Mouse (Mus musculus): Measurements from ENCODE around the gene Isg15. TPM values are rescaled to one million over a fixed set of nuclear protein-coding genes. Genes with fewer than 3 reads are reported as not detected.

The Isg15 gene
- total RNA-seq, 1 experiment: 0.67 TPM

GRCm38 (mm10) chr4:156194346-156194745 lies 6.3 kb downstream of the Isg15 start:
- DNase-seq (ENCODE audit: low read depth, low spot score): no peak
- H3K4me1 ChIP-seq (ENCODE audit: control insufficient read depth in 2 of 2, insufficient read depth in 2 of 2, low read length in 2 of 2, poor library complexity in 1 of 2): peaks cover 22 to 58% of the 10 kb centered on the region in 2 experiments; a peak in 3 of 4 replicates
- no peak overlapping the region for H3K27ac ChIP-seq (ENCODE audit: insufficient read depth, low read depth, low read length, poor library complexity, severe bottlenecking)
- in situ Hi-C loops (cut with MboI; ENCODE audit: low sequenced_read_pairs in 2 of 2, unreplicated experiment in 2 of 2): no loop called here
- no peaks in the 10 kb centered on the region for H3K9me3 ChIP-seq (ENCODE audit: control insufficient read depth, insufficient read depth, low read depth, low read length)
- H3K4me3 ChIP-seq (ENCODE audit: insufficient read depth in 1 of 2, low read depth in 1 of 2, low read length in 2 of 2, poor library complexity in 1 of 2, severe bottlenecking in 1 of 2): no peak overlapping the region
- no peak for TF ChIP-seq ZC3H11A (IDR thresholded peaks at IDR 0.05; ENCODE audit: borderline replicate concordance, low read depth, low read length)
- no peak for TF ChIP-seq MAFK (IDR thresholded peaks at IDR 0.05; ENCODE audit: insufficient read depth, low read depth, low read length)
- TF ChIP-seq CHD2 (IDR thresholded peaks at IDR 0.05; ENCODE audit: low read depth, low read length): no peak
- TF ChIP-seq ZNF384 (IDR thresholded peaks at IDR 0.05; ENCODE audit: low read depth, low read length): no peak
- no peak for TF ChIP-seq HCFC1 (IDR thresholded peaks at IDR 0.05; ENCODE audit: borderline replicate concordance, insufficient read depth, low read length)
- H3K36me3 ChIP-seq (ENCODE audit: control insufficient read depth, insufficient read depth, low read length, poor library complexity, severe bottlenecking): peaks cover 35% of the 10 kb centered on the region
- H3K9ac ChIP-seq (ENCODE audit: insufficient read depth, low read depth, low read length, poor library complexity, severe bottlenecking): no peak overlapping the region

GRCm38 (mm10) chr4:156193906-156194305 lies 6.7 kb downstream of the Isg15 start:
- Histone ChIP-seq H3K36me3 (ENCODE audit: control insufficient read depth, insufficient read depth, low read length, poor library complexity, severe bottlenecking) (peaks cover 35% of the 10 kb centered on the region), H3K27ac (ENCODE audit: insufficient read depth, low read depth, low read length, poor library complexity, severe bottlenecking) (peak overlapping the region; percentile 97; the same call in 1 of the 2 replicates), H3K4me1 (ENCODE audit: control insufficient read depth in 2 of 2, insufficient read depth in 2 of 2, low read length in 2 of 2, poor library complexity in 1 of 2) (peaks cover 22 to 58% of the 10 kb centered on the region in 2 experiments; a peak in 3 of 4 replicates)

DNA sequence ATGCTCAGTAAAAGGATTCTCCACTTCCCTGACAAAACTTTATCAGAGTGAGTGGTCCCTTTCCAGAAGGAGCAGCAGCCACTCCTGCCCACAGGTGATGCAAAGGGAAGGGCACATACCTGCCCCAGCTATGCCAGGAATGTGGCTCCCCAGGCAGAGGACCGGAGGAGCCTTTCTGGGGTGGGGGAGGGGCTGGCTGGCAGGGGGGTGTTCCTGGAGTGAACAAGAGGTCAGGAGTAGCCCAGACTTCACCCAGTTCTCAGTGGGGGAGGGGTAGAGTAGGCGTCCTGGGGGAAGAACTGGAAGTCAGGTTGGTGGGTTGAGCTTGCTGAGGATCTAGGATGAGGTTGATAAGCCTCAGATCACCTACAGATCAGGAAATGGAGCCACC lies 7.4 kb downstream of the Isg15 start:
- Histone ChIP-seq H3K27ac (ENCODE audit: insufficient read depth, low read depth, low read length, poor library complexity, severe bottlenecking) (peak overlapping the region; percentile 97), H3K4me3 (ENCODE audit: insufficient read depth in 1 of 2, low read depth in 1 of 2, low read length in 2 of 2, poor library complexity in 1 of 2, severe bottlenecking in 1 of 2) (peak overlapping the region in 1 of 2 experiments; percentile 44; a peak in 2 of 4 replicates), H3K4me1 (ENCODE audit: control insufficient read depth in 2 of 2, insufficient read depth in 2 of 2, low read length in 2 of 2, poor library complexity in 1 of 2) (peaks cover 25 to 56% of the 10 kb centered on the region in 2 experiments; a peak in 3 of 4 replicates), H3K9me3 (ENCODE audit: control insufficient read depth, insufficient read depth, low read depth, low read length) (no peaks in the 10 kb centered on the region), H3K36me3 (ENCODE audit: control insufficient read depth, insufficient read depth, low read length, poor library complexity, severe bottlenecking) (peaks cover 35% of the 10 kb centered on the region), H3K9ac (ENCODE audit: insufficient read depth, low read depth, low read length, poor library complexity, severe bottlenecking) (peak overlapping the region; percentile 63; the same call in 1 of the 2 replicates)
- in situ Hi-C loops (cut with MboI; ENCODE audit: low sequenced_read_pairs in 2 of 2, unreplicated experiment in 2 of 2): no loop called here
- no peak for TF ChIP-seq ZNF384 (IDR thresholded peaks at IDR 0.05; ENCODE audit: low read depth, low read length)
- TF ChIP-seq CHD2 (IDR thresholded peaks at IDR 0.05; ENCODE audit: low read depth, low read length): peak; percentile 60; the same call in 1 of the 2 replicates
- TF ChIP-seq HCFC1 (IDR thresholded peaks at IDR 0.05; ENCODE audit: borderline replicate concordance, insufficient read depth, low read length): no peak
- no peak for TF ChIP-seq MAFK (IDR thresholded peaks at IDR 0.05; ENCODE audit: insufficient read depth, low read depth, low read length)
- TF ChIP-seq ZC3H11A (IDR thresholded peaks at IDR 0.05; ENCODE audit: borderline replicate concordance, low read depth, low read length): no peak
- DNase-seq (ENCODE audit: low read depth, low spot score): peak; percentile 77

More at GRCm38 (mm10) chr4:156193906-156194305, 6.7 kb downstream of the Isg15 start:
- Histone ChIP-seq H3K4me3 (ENCODE audit: insufficient read depth in 1 of 2, low read depth in 1 of 2, low read length in 2 of 2, poor library complexity in 1 of 2, severe bottlenecking in 1 of 2) (no peak overlapping the region), H3K9ac (ENCODE audit: insufficient read depth, low read depth, low read length, poor library complexity, severe bottlenecking) (no peak overlapping the region), H3K9me3 (ENCODE audit: control insufficient read depth, insufficient read depth, low read depth, low read length) (no peaks in the 10 kb centered on the region)
- DNase-seq (ENCODE audit: low read depth, low spot score): no peak
- in situ Hi-C loops (cut with MboI; ENCODE audit: low sequenced_read_pairs in 2 of 2, unreplicated experiment in 2 of 2): no loop called here
- TF ChIP-seq CHD2 (IDR thresholded peaks at IDR 0.05; ENCODE audit: low read depth, low read length) (no peak), MAFK (IDR thresholded peaks at IDR 0.05; ENCODE audit: insufficient read depth, low read depth, low read length) (no peak), ZC3H11A (IDR thresholded peaks at IDR 0.05; ENCODE audit: borderline replicate concordance, low read depth, low read length) (no peak), ZNF384 (IDR thresholded peaks at IDR 0.05; ENCODE audit: low read depth, low read length) (no peak), HCFC1 (IDR thresholded peaks at IDR 0.05; ENCODE audit: borderline replicate concordance, insufficient read depth, low read length) (no peak)

DNA sequence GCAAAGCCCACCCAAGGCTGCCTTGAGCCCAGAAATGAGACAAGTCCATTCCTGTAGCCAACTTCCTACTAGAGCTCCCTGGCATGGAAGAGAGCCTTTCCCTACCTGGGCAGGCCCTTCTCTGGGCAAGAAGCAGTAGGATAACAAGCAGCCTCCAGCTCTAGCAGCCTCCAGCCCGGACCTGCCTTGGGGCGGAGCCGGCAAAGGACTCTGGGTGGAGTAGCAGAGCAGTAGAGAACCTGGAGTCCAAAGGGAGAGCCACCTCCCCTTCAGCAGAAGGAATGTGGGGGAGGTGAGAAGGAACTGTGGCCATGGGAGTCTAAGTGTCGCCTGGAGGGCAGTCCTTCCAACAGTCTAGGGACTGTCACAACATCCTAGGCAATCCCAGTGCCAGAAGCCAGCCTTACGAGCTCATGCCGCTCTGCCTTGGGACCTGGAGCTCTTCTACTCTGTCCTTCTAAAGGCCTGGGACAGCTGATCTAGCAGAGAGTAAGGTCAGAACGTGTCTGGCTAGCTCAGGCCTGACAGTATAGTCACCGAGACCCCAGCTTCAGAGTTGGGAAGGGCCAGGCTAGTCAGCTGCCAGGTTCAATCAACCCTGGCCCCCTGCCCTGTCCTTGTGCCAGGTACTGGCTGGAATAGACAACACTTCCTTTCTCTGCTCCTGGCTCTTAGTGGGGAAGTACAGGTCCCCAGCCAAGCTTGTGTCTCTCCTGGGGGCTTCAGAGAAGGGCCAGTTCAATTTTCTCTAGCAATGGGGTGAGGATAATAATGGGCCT lies 8.0 kb downstream of the Isg15 start:
- no peak for DNase-seq (ENCODE audit: low read depth, low spot score)
- in situ Hi-C loops (cut with MboI; ENCODE audit: low sequenced_read_pairs in 2 of 2, unreplicated experiment in 2 of 2): no loop called here
- H3K4me3 ChIP-seq (ENCODE audit: insufficient read depth in 1 of 2, low read depth in 1 of 2, low read length in 2 of 2, poor library complexity in 1 of 2, severe bottlenecking in 1 of 2): peak overlapping the region; percentile 38 to 44
- no peak for TF ChIP-seq ZC3H11A (IDR thresholded peaks at IDR 0.05; ENCODE audit: borderline replicate concordance, low read depth, low read length)
- TF ChIP-seq CHD2 (IDR thresholded peaks at IDR 0.05; ENCODE audit: low read depth, low read length): no peak
- peaks cover 35% of the 10 kb centered on the region for H3K36me3 ChIP-seq (ENCODE audit: control insufficient read depth, insufficient read depth, low read length, poor library complexity, severe bottlenecking)
- no peaks in the 10 kb centered on the region for H3K9me3 ChIP-seq (ENCODE audit: control insufficient read depth, insufficient read depth, low read depth, low read length)
- peaks cover 25 to 60% of the 10 kb centered on the region in 2 experiments; a peak in 3 of 4 replicates for H3K4me1 ChIP-seq (ENCODE audit: control insufficient read depth in 2 of 2, insufficient read depth in 2 of 2, low read length in 2 of 2, poor library complexity in 1 of 2)
- peak overlapping the region; percentile 97 for H3K27ac ChIP-seq (ENCODE audit: insufficient read depth, low read depth, low read length, poor library complexity, severe bottlenecking)
- H3K9ac ChIP-seq (ENCODE audit: insufficient read depth, low read depth, low read length, poor library complexity, severe bottlenecking): peak overlapping the region; percentile 63

Measured in ES-E14 (cell line).